In the genomic region with DNA sequence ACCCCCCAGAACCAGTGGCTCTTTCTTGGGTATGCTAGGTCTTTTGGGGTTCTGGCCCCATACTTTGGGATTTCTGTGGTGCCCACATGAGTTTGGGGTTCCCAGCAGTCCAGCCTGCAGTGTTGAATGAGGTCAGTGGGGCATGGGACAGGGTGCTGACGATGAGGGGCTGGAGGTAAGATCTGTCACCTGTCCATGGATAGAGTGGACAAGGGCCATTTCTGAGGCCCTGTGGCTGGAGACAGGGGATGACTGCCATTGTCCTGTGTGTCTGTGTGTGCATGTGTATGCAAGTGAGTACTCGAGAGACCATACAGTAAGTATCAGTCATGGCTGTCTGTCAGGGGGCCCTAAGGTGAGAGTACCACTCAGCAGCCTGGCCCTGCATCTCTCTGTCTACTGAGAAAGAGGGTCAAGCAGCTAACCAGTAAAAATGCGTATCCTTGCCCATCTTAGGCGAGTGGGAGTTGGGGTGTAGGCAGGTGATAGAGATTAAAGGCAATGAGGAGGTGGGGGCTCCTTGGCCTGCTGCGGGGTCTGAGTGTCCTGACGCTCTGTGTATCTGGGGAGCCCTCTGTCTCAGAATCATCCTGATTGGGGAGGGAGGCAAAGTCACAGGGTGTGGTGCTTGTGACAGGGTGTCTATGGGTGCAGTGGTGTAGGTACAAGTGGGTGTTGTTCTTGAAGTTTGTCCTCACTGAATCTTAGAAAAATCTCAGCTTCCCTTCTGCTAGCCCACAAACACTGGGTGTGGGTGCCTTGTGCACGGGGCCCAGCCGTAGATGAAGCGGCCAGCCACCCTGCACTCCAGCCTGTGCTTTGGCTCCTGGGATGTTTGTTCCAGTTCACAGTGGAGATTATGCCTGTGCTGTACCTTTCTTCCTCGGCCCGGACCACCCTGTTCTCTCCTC, we compare ENCODE assay signal across 19 mouse cellular contexts. TPM values are rescaled to one million over a fixed set of nuclear protein-coding genes. Genes with fewer than 3 reads are reported as not detected.
DNase-seq lines count a peak whose midpoint lies in the region; ATAC-seq and TF ChIP-seq lines count a peak whose summit lies in the region.
"Had no signal": no experiment of that assay in that cellular context is flagged by ENCODE, and none has a peak within 500 bp of the region (broad histone marks: within the 10 kb centered on the region; RNA-seq: fewer than 3 reads in every experiment).

No protein-coding gene starts in this region.

- no peak for TF ChIP-seq CTCF in CH12.LX (conservative IDR thresholded peaks at IDR 0.05 in 1 of 2, IDR thresholded peaks at IDR 0.05 in 1 of 2; ENCODE audit: low read depth in 2 of 2, low read length in 2 of 2)

- H3K36me3 ChIP-seq in liver, embryonic 13.5 days: no peaks in the 10 kb centered on the region; the same call in 1 of the 2 replicates
- H3K36me3 ChIP-seq in liver, embryonic 12.5 days: no peaks in the 10 kb centered on the region
- peaks cover 3 to 48% of the 10 kb centered on the region in 2 experiments for H3K36me3 ChIP-seq in CH12.LX (replicated peaks in 1 of 2; ENCODE audit: control insufficient read depth in 1 of 2, insufficient read depth in 1 of 2, low read length in 1 of 2)
- H3K36me3 ChIP-seq: embryonic facial prominence, embryonic 12.5 days had no signal

- H3K9ac ChIP-seq in liver, embryonic 13.5 days: no peak overlapping the region
- no peak overlapping the region; the same call in 1 of the 2 replicates for H3K9ac ChIP-seq in liver, embryonic 12.5 days
- peak overlapping the region; percentile 46 for H3K9ac ChIP-seq in CH12.LX (ENCODE audit: insufficient read depth, low read depth)
- H3K9ac ChIP-seq: embryonic facial prominence, embryonic 12.5 days; lung, embryonic 14.5 days had no signal

- H3K4me1 ChIP-seq in liver, embryonic 13.5 days (replicated peaks): peaks cover 47% of the 10 kb centered on the region
- peaks cover 41% of the 10 kb centered on the region for H3K4me1 ChIP-seq in liver, embryonic 12.5 days
- peaks cover 50 to 82% of the 10 kb centered on the region in 2 experiments for H3K4me1 ChIP-seq in CH12.LX (ENCODE audit: control insufficient read depth in 1 of 2, insufficient read depth in 2 of 2)
- H3K4me1 ChIP-seq: embryonic facial prominence, embryonic 12.5 days had no signal

- TF ChIP-seq RAD21 in CH12.LX (IDR thresholded peaks at IDR 0.05; ENCODE audit: low read depth, low read length): no peak

- peak overlapping the region; percentile 44 for H3K4me2 ChIP-seq in liver, embryonic 13.5 days
- no peak overlapping the region for H3K4me2 ChIP-seq in liver, embryonic 12.5 days
- H3K4me2 ChIP-seq in CH12.LX (ENCODE audit: insufficient read depth, low read depth, poor library complexity, severe bottlenecking): peak overlapping the region; percentile 44
- H3K4me2 ChIP-seq: embryonic facial prominence, embryonic 12.5 days; lung, embryonic 14.5 days had no signal

- peaks cover 9% of the 10 kb centered on the region; the same call in 1 of the 2 replicates for H3K79me2 ChIP-seq in CH12.LX (replicated peaks; ENCODE audit: control insufficient read depth, extremely low read depth, insufficient read depth, poor library complexity, severe bottlenecking)

- dilution Hi-C loops in CH12.LX (cut with MboI; ENCODE audit: extremely low pct_ligation_motif_present, extremely low pct_unique_long_range_greater_than_20kb, low sequenced_read_pairs): no loop called here

- 0 out of 2 replicates have a peak overlapping the region, but pooled peaks have one; percentile 29 for H3K27ac ChIP-seq in liver, embryonic 13.5 days
- no peak overlapping the region; the same call in 1 of the 2 replicates for H3K27ac ChIP-seq in liver, embryonic 12.5 days
- peak overlapping the region; percentile 91 for H3K27ac ChIP-seq in CH12.LX (ENCODE audit: insufficient read depth, low read depth)
- H3K27ac ChIP-seq: embryonic facial prominence, embryonic 12.5 days had no signal

- TF ChIP-seq POLR2A in CH12.LX (IDR thresholded peaks at IDR 0.05; ENCODE audit: low read depth, low read length): no peak

- in situ Hi-C loops in CH12.LX (cut with MboI; ENCODE audit: low pct_ligation_motif_present, low pct_unique_long_range_greater_than_20kb, low sequenced_read_pairs): no loop called here

- ATAC-seq in liver, embryonic 13.5 days (ENCODE audit: low read depth): no peak
- ATAC-seq in liver, embryonic 12.5 days: no peak
- peak; percentile 6; the same call in 1 of the 2 replicates for ATAC-seq in megakaryocyte, adult 5-6 weeks (ENCODE audit: poor library complexity, severe bottlenecking)
- no peak for ATAC-seq in inflammation-experienced regulatory T-cells, adult 6 months

- WGBS in liver, embryonic 13.5 days (ENCODE audit: insufficient replicate concordance): 74% methylated on average over 11 of the region's 11 CpGs
- WGBS in liver, embryonic 12.5 days (ENCODE audit: insufficient replicate concordance): 69% methylated on average over 11 of the region's 11 CpGs

- TF ChIP-seq EP300 in CH12.LX (IDR thresholded peaks at IDR 0.05; ENCODE audit: low read length): no peak

- no peaks in the 10 kb centered on the region for H3K27me3 ChIP-seq in liver, embryonic 13.5 days
- H3K27me3 ChIP-seq in liver, embryonic 12.5 days (replicated peaks): 0 out of 2 replicates have a peak, but pooled peaks cover 12% of the 10 kb centered on the region
- no peaks in the 10 kb centered on the region for H3K27me3 ChIP-seq in CH12.LX (replicated peaks)
- H3K27me3 ChIP-seq: embryonic facial prominence, embryonic 12.5 days had no signal

- 0 out of 2 replicates have a peak, but pooled peaks cover 5% of the 10 kb centered on the region for H3K9me3 ChIP-seq in liver, embryonic 13.5 days (replicated peaks)
- H3K9me3 ChIP-seq in liver, embryonic 12.5 days (replicated peaks): no peaks in the 10 kb centered on the region; the same call in 1 of the 2 replicates
- peaks cover 22% of the 10 kb centered on the region for H3K9me3 ChIP-seq in CH12.LX (replicated peaks; ENCODE audit: low read length)

- peak; percentile 93 for DNase-seq in heart, adult 11 months
- DNase-seq in heart, adult 8-10 months (ENCODE audit: low spot score): no peak
- no peak for DNase-seq in liver, embryonic 13.5 days
- no peak for DNase-seq in CH12.LX (ENCODE audit: extremely low read depth)
- DNase-seq in gastrocnemius, postnatal 25 days: no peak
- DNase-seq: cerebellum, adult 11-12 months; lung, embryonic 14.5 days; right cerebral cortex, adult 18-20 months had no signal

- no peak overlapping the region for H3K4me3 ChIP-seq in liver, embryonic 13.5 days (replicated peaks)
- no peak overlapping the region for H3K4me3 ChIP-seq in liver, embryonic 12.5 days
- H3K4me3 ChIP-seq in CH12.LX (replicated peaks in 1 of 3; ENCODE audit: low read depth in 2 of 3, low read length in 2 of 3, poor library complexity in 1 of 3): peak overlapping the region; percentile 41 to 48 (median 45)
- H3K4me3 ChIP-seq: embryonic facial prominence, embryonic 12.5 days had no signal

TF ChIP-seq in CH12.LX, 34 proteins besides CTCF, POLR2A, EP300 and RAD21:
- TF ChIP-seq ZNF384 (IDR thresholded peaks at IDR 0.05; ENCODE audit: low read depth, low read length) (no peak), SMC3 (IDR thresholded peaks at IDR 0.05; ENCODE audit: low read depth, low read length) (no peak), ZKSCAN1 (IDR thresholded peaks at IDR 0.05; ENCODE audit: borderline replicate concordance, low read depth, low read length) (no peak), POLR2AphosphoS2 (IDR thresholded peaks at IDR 0.05; ENCODE audit: low read depth, low read length) (no peak), E2F4 (IDR thresholded peaks at IDR 0.05; ENCODE audit: insufficient replicate concordance, low read depth, low read length) (no peak), MAZ (IDR thresholded peaks at IDR 0.05; ENCODE audit: low read depth, low read length) (no peak)

RNA-seq across cellular contexts. Expression of a gene that starts 32.8 kb away (rescaled TPM):
- total RNA-seq in heart, adult 8-10 months (2022): 10 to 100 TPM; 36.9 to 42.6 (median 39.1) TPM
- 4.4 and 4.6 TPM in 2 replicates for polyA plus RNA-seq in liver, embryonic 13.5 days (2015; fragmentation: Nextera tagmentation; extraction: Ambion mirVana)
- 5.6 and 5.8 TPM in 2 replicates for polyA plus RNA-seq in liver, embryonic 12.5 days (2016; fragmentation: Nextera tagmentation; extraction: Ambion mirVana)
- total RNA-seq in CH12.LX (2012; rRNA removed) (49.3 and 57.3 TPM in 2 replicates), CH12.LX (2014; rRNA removed) (26.9 and 29.1 TPM in 2 replicates)
- 39.9 and 41.3 TPM in 2 replicates for polyA plus RNA-seq in CH12.LX (2012; ENCODE audit: insufficient read length, low read depth)
- total RNA-seq in megakaryocyte, adult 5-6 weeks (2015): 31.0 and 31.7 TPM in 2 replicates
- total RNA-seq in megakaryocyte, adult 5-6 weeks (2017): 38.5 and 39.9 TPM in 2 replicates
- 10 to 100 TPM in 1 of 3 experiments, 1 to 10 TPM in 2; 5.6 to 10.6 (median 6.5) TPM for polyA plus RNA-seq in inflammation-experienced regulatory T-cells, adult 6 months (2017; shearing (Covaris generic))
- total RNA-seq in gastrocnemius, postnatal 25 days (2021): 10 to 100 TPM; 65.8 to 67.7 TPM

RNA-seq across cellular contexts. Expression of a gene that starts 43.0 kb away (rescaled TPM):
- total RNA-seq in heart, adult 8-10 months (2022): not detected
- 0.08 TPM in 1 of 2 replicates, not detected in the other for polyA plus RNA-seq in liver, embryonic 13.5 days (2015; fragmentation: Nextera tagmentation; extraction: Ambion mirVana)
- not detected in 2 replicates for polyA plus RNA-seq in liver, embryonic 12.5 days (2016; fragmentation: Nextera tagmentation; extraction: Ambion mirVana)
- total RNA-seq in CH12.LX (2012; rRNA removed) (not detected in 2 replicates), CH12.LX (2014; rRNA removed) (not detected in 2 replicates)
- not detected in 2 replicates for polyA plus RNA-seq in CH12.LX (2012; ENCODE audit: insufficient read length, low read depth)
- not detected in 2 replicates for total RNA-seq in megakaryocyte, adult 5-6 weeks (2015)
- total RNA-seq in megakaryocyte, adult 5-6 weeks (2017): not detected in 2 replicates
- not detected for polyA plus RNA-seq in inflammation-experienced regulatory T-cells, adult 6 months (2017; shearing (Covaris generic))
- total RNA-seq in gastrocnemius, postnatal 25 days (2021): not detected
- total RNA-seq: granulocyte monocyte progenitor cell, adult 5-6 weeks; left cerebral cortex, postnatal 14 days; megakaryocyte-erythroid progenitor cell, adult 5-6 weeks; neutrophil, adult 5-6 weeks had no signal
- polyA plus RNA-seq: C2C12; embryonic facial prominence, embryonic 12.5 days; frontal cortex, adult 2 months; hindbrain, embryonic 11.5 days had no signal

Comparison
In these comparisons a context has a peak if more than half of its experiments do, and no peak if none do; other contexts are left out.
1. H3K4me3 ChIP-seq: peak in CH12.LX (3 of 3); none in liver, embryonic 13.5 days (single experiment) and liver, embryonic 12.5 days (single experiment).